In the genomic region with DNA sequence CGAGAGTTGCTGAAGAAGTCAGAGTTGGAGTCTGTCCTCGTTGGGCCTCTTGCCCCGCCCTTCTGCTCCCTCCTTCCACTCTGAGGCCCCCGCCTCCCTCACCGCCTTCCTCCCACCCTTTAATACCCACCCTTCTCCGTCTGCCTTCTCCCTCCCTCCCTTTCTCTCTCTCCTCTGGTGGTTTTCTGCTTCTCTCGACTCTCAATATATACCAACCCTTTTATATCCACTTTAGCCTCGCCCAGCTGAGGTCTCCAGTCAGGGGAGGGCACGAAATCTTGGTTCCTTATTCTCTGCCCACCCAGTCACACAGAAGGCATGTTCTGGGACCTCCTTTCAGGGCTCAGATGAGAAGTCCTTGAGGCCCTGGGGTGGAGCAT, we compare ENCODE assay signal across 7 mouse cellular contexts. TPM values are rescaled to one million over a fixed set of nuclear protein-coding genes. Genes with fewer than 3 reads are reported as not detected.
DNase-seq lines count a peak whose midpoint lies in the region; ATAC-seq lines count a peak whose summit lies in the region.

Emp3 (minus strand) TSS at position 163 of the 380 bp plus-strand sequence.

- H3K9ac ChIP-seq in embryonic facial prominence, embryonic 11.5 days (replicated peaks; ENCODE audit: low read length) = peak within 1 kb of the TSS; percentile 23
- H3K9ac ChIP-seq in stomach, embryonic 15.5 days = peak within 1 kb of the TSS; percentile 38

- no peak for ATAC-seq in embryonic facial prominence, embryonic 11.5 days (replicated peaks; ENCODE audit: insufficient number of reproducible peaks, low FRiP score, low TSS enrichment, low read depth)
- ATAC-seq in megakaryocyte, adult 5-6 weeks (ENCODE audit: poor library complexity, severe bottlenecking) = peak; percentile 17
- no peak for ATAC-seq in stomach, embryonic 15.5 days (ENCODE audit: insufficient read depth, low FRiP score, low read depth)

- peak within 1 kb of the TSS; percentile 21 for H3K4me2 ChIP-seq in embryonic facial prominence, embryonic 11.5 days (ENCODE audit: low read depth, low read length)
- H3K4me2 ChIP-seq in stomach, embryonic 15.5 days = peak within 1 kb of the TSS; percentile 64

- peak within 1 kb of the TSS; percentile 82; the same call in 1 of the 2 replicates for H3K27ac ChIP-seq in embryonic facial prominence, embryonic 11.5 days (replicated peaks; ENCODE audit: low read depth, low read length)
- H3K27ac ChIP-seq in heart, embryonic 10.5 days = peak within 1 kb of the TSS; percentile 85
- H3K27ac ChIP-seq in stomach, embryonic 15.5 days = peak within 1 kb of the TSS; percentile 94

- peaks cover 8% of the 10 kb centered on the region; the same call in 1 of the 2 replicates for H3K4me1 ChIP-seq in embryonic facial prominence, embryonic 11.5 days (ENCODE audit: control insufficient read depth, insufficient read depth, low read length)
- H3K4me1 ChIP-seq in heart, embryonic 10.5 days = peaks cover 66% of the 10 kb centered on the region
- H3K4me1 ChIP-seq in stomach, embryonic 15.5 days = peaks cover 54% of the 10 kb centered on the region

- peak within 1 kb of the TSS; percentile 26 for H3K4me3 ChIP-seq in embryonic facial prominence, embryonic 11.5 days (ENCODE audit: low read depth, low read length)
- peak within 1 kb of the TSS; percentile 45 for H3K4me3 ChIP-seq in heart, embryonic 10.5 days
- peak within 1 kb of the TSS; percentile 51 for H3K4me3 ChIP-seq in stomach, embryonic 15.5 days (replicated peaks)

- peak; percentile 69 for DNase-seq in T-cell, adult 2 months (ENCODE audit: low spot score)
- no peak for DNase-seq in embryonic facial prominence, embryonic 11.5 days (ENCODE audit: low spot score)
- no peak for DNase-seq in heart, embryonic 10.5 days (ENCODE audit: low spot score)
- peak; percentile 63 for DNase-seq in kidney, postnatal 14 days
- DNase-seq in layer of hippocampus, postnatal 25 days (ENCODE audit: extremely low spot score in 1 of 2, low spot score in 1 of 2) = no peak

- no peaks in the 10 kb centered on the region for H3K9me3 ChIP-seq in embryonic facial prominence, embryonic 11.5 days (replicated peaks; ENCODE audit: control insufficient read depth, low read length)
- H3K9me3 ChIP-seq in heart, embryonic 10.5 days = no peaks in the 10 kb centered on the region
- no peaks in the 10 kb centered on the region for H3K9me3 ChIP-seq in stomach, embryonic 15.5 days

- H3K27me3 ChIP-seq in embryonic facial prominence, embryonic 11.5 days (ENCODE audit: control insufficient read depth, insufficient read depth, low read length) = no peaks in the 10 kb centered on the region
- peaks cover 27% of the 10 kb centered on the region; the same call in 1 of the 2 replicates for H3K27me3 ChIP-seq in heart, embryonic 10.5 days (ENCODE audit: insufficient read depth, poor library complexity, severe bottlenecking)
- no peaks in the 10 kb centered on the region for H3K27me3 ChIP-seq in stomach, embryonic 15.5 days (replicated peaks)

- no peaks in the 10 kb centered on the region; the same call in 1 of the 2 replicates for H3K36me3 ChIP-seq in embryonic facial prominence, embryonic 11.5 days (replicated peaks; ENCODE audit: control insufficient read depth, insufficient read depth, low read depth, low read length)
- H3K36me3 ChIP-seq in heart, embryonic 10.5 days = no peaks in the 10 kb centered on the region
- H3K36me3 ChIP-seq in stomach, embryonic 15.5 days = peaks cover 3% of the 10 kb centered on the region; the same call in 1 of the 2 replicates

- 47% methylated on average over 9 of the region's 9 CpGs for WGBS in embryonic facial prominence, embryonic 11.5 days
- WGBS in heart, embryonic 10.5 days = 40% methylated on average over 9 of the region's 9 CpGs
- 15% methylated on average over 9 of the region's 9 CpGs for WGBS in stomach, embryonic 15.5 days

RNA-seq across cellular contexts. Expression of gene Emp3, which starts in this region (rescaled TPM):
- 24.9 and 29.2 TPM in 2 replicates for polyA plus RNA-seq in embryonic facial prominence, embryonic 11.5 days (2014; fragmentation: Nextera tagmentation; extraction: Ambion mirVana)
- polyA plus RNA-seq in heart, embryonic 10.5 days (2016; fragmentation: Nextera tagmentation; extraction: Ambion mirVana) = 45.0 and 46.1 TPM in 2 replicates
- 661 and 761 TPM in 2 replicates for total RNA-seq in megakaryocyte, adult 5-6 weeks (2015)
- 564 and 565 TPM in 2 replicates for total RNA-seq in megakaryocyte, adult 5-6 weeks (2017)
- polyA plus RNA-seq in stomach, embryonic 15.5 days (2015; fragmentation: Nextera tagmentation; extraction: Ambion mirVana) = 195 and 238 TPM in 2 replicates
- 1 to 10 TPM; 2.2 to 2.5 TPM for total RNA-seq in layer of hippocampus, postnatal 25 days (2021)

Comparison
In these comparisons a context has a peak if more than half of its experiments do, and no peak if none do; other contexts are left out.
1. RNA of gene Emp3 (total RNA-seq): 564 to 761 TPM in megakaryocyte, adult 5-6 weeks; 2.2 to 2.5 TPM in layer of hippocampus, postnatal 25 days; every median in the first group is over 100 times any median in the second.
2. DNase-seq: peak in T-cell, adult 2 months (single experiment) and kidney, postnatal 14 days (single experiment); none in embryonic facial prominence, embryonic 11.5 days (single experiment), heart, embryonic 10.5 days (single experiment) and layer of hippocampus, postnatal 25 days (0 of 2).
3. Peak in every context shown above with its lines, with median percentiles within 50 percentile points of each other: H3K27ac ChIP-seq and H3K4me3 ChIP-seq.